In the genomic region with DNA sequence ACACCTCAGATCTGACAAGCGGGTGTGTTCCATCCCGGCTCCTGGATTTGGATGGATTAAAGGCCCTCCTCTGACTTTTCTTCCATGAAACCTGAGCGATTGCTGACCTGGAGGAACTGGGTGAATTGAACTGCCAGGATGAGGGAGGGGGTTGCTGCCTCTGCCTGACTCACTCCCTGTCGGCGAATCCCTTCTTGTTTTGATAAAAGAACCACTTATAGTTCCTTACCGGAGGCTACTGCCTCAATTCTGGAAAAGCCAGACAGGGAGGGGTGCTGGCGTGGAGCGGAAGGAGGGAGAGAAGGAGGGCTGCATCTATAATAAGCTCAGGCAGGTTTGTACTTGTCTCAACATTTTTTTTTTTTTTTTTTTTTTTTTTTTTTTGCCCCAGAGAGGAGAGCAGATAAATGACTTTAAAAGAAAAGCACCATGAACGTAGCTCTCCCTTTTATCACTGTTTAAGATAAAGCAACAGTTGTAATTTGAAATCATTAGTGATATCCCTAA, we compare ENCODE assay signal across 8 mouse cellular contexts.
DNase-seq lines count a peak whose midpoint lies in the region; ATAC-seq and TF ChIP-seq lines count a peak whose summit lies in the region.

No protein-coding gene starts in this region.

- H3K9me3 ChIP-seq in forebrain, embryonic 14.5 days (replicated peaks; ENCODE audit: control insufficient read depth, low read length): no peaks in the 10 kb centered on the region
- no peaks in the 10 kb centered on the region for H3K9me3 ChIP-seq in midbrain, embryonic 11.5 days (ENCODE audit: control insufficient read depth, low read length)

- no peaks in the 10 kb centered on the region for H3K27me3 ChIP-seq in forebrain, embryonic 14.5 days (replicated peaks; ENCODE audit: control insufficient read depth, insufficient read depth, low read length)
- H3K27me3 ChIP-seq in kidney, adult 2 months (replicated peaks; ENCODE audit: control insufficient read depth, insufficient read depth, low read length): no peaks in the 10 kb centered on the region
- H3K27me3 ChIP-seq in midbrain, embryonic 11.5 days (ENCODE audit: control insufficient read depth, insufficient read depth, low read length): peaks cover 9% of the 10 kb centered on the region; the same call in 1 of the 2 replicates

- TF ChIP-seq POLR2A in kidney, adult 2 months (IDR thresholded peaks at IDR 0.05; ENCODE audit: low read depth, low read length): no peak

- TF ChIP-seq CTCF in kidney, adult 2 months (conservative IDR thresholded peaks at IDR 0.05; ENCODE audit: insufficient read depth, insufficient read length, low read depth, low read length): no peak

- H3K27ac ChIP-seq in forebrain, embryonic 14.5 days (ENCODE audit: low read depth, low read length): no peak overlapping the region; the same call in 1 of the 2 replicates
- H3K27ac ChIP-seq in kidney, adult 2 months (ENCODE audit: insufficient read depth, low read depth, low read length): peak overlapping the region; percentile 63
- H3K27ac ChIP-seq in midbrain, embryonic 11.5 days (ENCODE audit: low read depth, low read length): no peak overlapping the region; the same call in 1 of the 2 replicates

- peak overlapping the region; percentile 69 for H3K9ac ChIP-seq in forebrain, embryonic 14.5 days (ENCODE audit: low read length)
- H3K9ac ChIP-seq in midbrain, embryonic 11.5 days (ENCODE audit: low read length): peak overlapping the region; percentile 71

- H3K4me2 ChIP-seq in forebrain, embryonic 14.5 days (ENCODE audit: low read length): peak overlapping the region; percentile 99
- H3K4me2 ChIP-seq in midbrain, embryonic 11.5 days: peak overlapping the region; percentile 75

- peaks cover 9% of the 10 kb centered on the region; the same call in 1 of the 2 replicates for H3K4me1 ChIP-seq in forebrain, embryonic 14.5 days (ENCODE audit: control insufficient read depth, insufficient read depth, low read length)
- H3K4me1 ChIP-seq in kidney, adult 2 months (ENCODE audit: control insufficient read depth, insufficient read depth, low read length): peaks cover 11% of the 10 kb centered on the region
- H3K4me1 ChIP-seq in midbrain, embryonic 11.5 days (ENCODE audit: control insufficient read depth, insufficient read depth, low read length): peaks cover 11% of the 10 kb centered on the region

- 1% methylated on average over 9 of the region's 9 CpGs for WGBS in forebrain, embryonic 14.5 days
- WGBS in kidney, adult 2 months: 10% methylated on average over 9 of the region's 9 CpGs
- WGBS in midbrain, embryonic 11.5 days: 2% methylated on average over 9 of the region's 9 CpGs

- H3K36me3 ChIP-seq in forebrain, embryonic 14.5 days (ENCODE audit: control insufficient read depth, insufficient read depth, low read length): no peaks in the 10 kb centered on the region
- H3K36me3 ChIP-seq in kidney, adult 2 months (ENCODE audit: control insufficient read depth, insufficient read depth, low read length): no peaks in the 10 kb centered on the region
- H3K36me3 ChIP-seq in midbrain, embryonic 11.5 days (ENCODE audit: control insufficient read depth, insufficient read depth, low read length): no peaks in the 10 kb centered on the region

- peak overlapping the region; percentile 63 for H3K4me3 ChIP-seq in forebrain, embryonic 14.5 days (ENCODE audit: low read depth, low read length)
- H3K4me3 ChIP-seq in kidney, adult 2 months (ENCODE audit: insufficient read depth, low read depth, low read length): peak overlapping the region; percentile 98
- H3K4me3 ChIP-seq in midbrain, embryonic 11.5 days (ENCODE audit: low read depth, low read length): peak overlapping the region; percentile 54

- no peak for ATAC-seq in forebrain, embryonic 14.5 days
- no peak for ATAC-seq in midbrain, embryonic 11.5 days (ENCODE audit: low FRiP score)
- no peak for ATAC-seq in erythroid progenitor cell, adult 5-6 weeks (replicated peaks; ENCODE audit: low FRiP score, poor library complexity, severe bottlenecking)
- no peak for ATAC-seq in inflammation-experienced regulatory T-cells, adult 6 months

- DNase-seq in urinary bladder, adult 2 months (ENCODE audit: low spot score): peak; percentile 29
- DNase-seq in urinary bladder, postnatal 10 days (ENCODE audit: low spot score): no peak
- DNase-seq in forebrain, embryonic 14.5 days (ENCODE audit: low spot score): peak; percentile 42
- DNase-seq in kidney, adult 2 months: peak; percentile 45
- no peak for DNase-seq in midbrain, embryonic 11.5 days (ENCODE audit: low spot score, missing footprints)
- no peak for DNase-seq in Muller cell, postnatal 12 days (ENCODE audit: inconsistent ontology term)

Comparison
In these comparisons a context has a peak if more than half of its experiments do, and no peak if none do; other contexts are left out.
1. DNase-seq: peak in urinary bladder, adult 2 months (single experiment), forebrain, embryonic 14.5 days (single experiment) and kidney, adult 2 months (single experiment); none in urinary bladder, postnatal 10 days (single experiment), midbrain, embryonic 11.5 days (single experiment) and Muller cell, postnatal 12 days (single experiment).
2. Peak in every context shown above with its lines, with median percentiles within 50 percentile points of each other: H3K4me3 ChIP-seq.